30 mouse cellular contexts compared by ENCODE assay signal in the genomic region with DNA sequence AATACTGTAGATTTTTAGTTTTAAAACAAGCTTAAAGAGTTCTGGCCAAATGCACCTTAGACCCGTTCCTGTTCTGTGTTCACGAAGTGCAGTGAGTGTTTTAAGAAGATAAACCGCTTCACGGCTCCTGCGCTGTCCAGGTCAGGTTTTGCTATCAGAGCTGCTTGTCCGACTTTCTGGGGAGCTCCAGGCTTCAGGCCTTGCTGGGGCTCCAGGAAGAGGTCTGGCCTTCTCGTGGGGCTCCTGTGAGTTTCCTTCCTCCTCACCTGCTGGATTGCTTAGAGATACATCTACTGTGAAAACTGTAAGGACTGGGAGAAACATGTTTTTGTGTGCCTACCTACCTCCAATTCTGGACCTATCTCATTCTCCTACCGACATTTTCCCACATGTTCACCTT.
"Had no signal": no experiment of that assay in that cellular context is flagged by ENCODE, and none has a peak within 500 bp of the region (broad histone marks: within the 10 kb centered on the region; RNA-seq: fewer than 3 reads in every experiment).

No protein-coding gene starts in this region.

- H3K27me3 ChIP-seq: limb, embryonic 12.5 days; limb, embryonic 13.5 days; limb, embryonic 15.5 days; liver, embryonic 12.5 days; liver, embryonic 13.5 days; liver, embryonic 15.5 days; megakaryocyte, embryonic 14.5 days; midbrain, embryonic 12.5 days; midbrain, embryonic 13.5 days; midbrain, embryonic 15.5 days; neural tube, embryonic 12.5 days had no signal

- H3K4me1 ChIP-seq: limb, embryonic 12.5 days; limb, embryonic 13.5 days; limb, embryonic 15.5 days; liver, embryonic 15.5 days; megakaryocyte, embryonic 14.5 days; neural tube, embryonic 12.5 days had no signal

- DNase-seq: left cerebral cortex, postnatal 4 days; liver; liver, embryonic 13.5 days; liver, postnatal 0 days; lung, adult 18-20 months; lung, adult 2 months; lung, embryonic 14.5 days; lung, postnatal 10 days; lung, postnatal 36 days; lung, postnatal 4 days; midbrain, embryonic 14.5 days had no signal

- H3K36me3 ChIP-seq: limb, embryonic 15.5 days; liver, embryonic 13.5 days; midbrain, embryonic 15.5 days; neural tube, embryonic 12.5 days had no signal

- ATAC-seq: liver, embryonic 12.5 days; liver, postnatal 0 days; lung, postnatal 0 days; midbrain, embryonic 13.5 days; midbrain, embryonic 15.5 days; midbrain, embryonic 16.5 days had no signal

- H3K9me3 ChIP-seq: limb, embryonic 10.5 days; limb, embryonic 12.5 days; limb, embryonic 13.5 days; limb, embryonic 15.5 days; liver, embryonic 12.5 days; liver, embryonic 13.5 days; liver, embryonic 15.5 days; megakaryocyte, embryonic 14.5 days; midbrain, embryonic 10.5 days; midbrain, embryonic 12.5 days; midbrain, embryonic 13.5 days; midbrain, embryonic 15.5 days; neural tube, embryonic 12.5 days had no signal

- H3K4me3 ChIP-seq: limb, embryonic 10.5 days; limb, embryonic 12.5 days; limb, embryonic 13.5 days; limb, embryonic 15.5 days; liver, embryonic 12.5 days; liver, embryonic 13.5 days; liver, embryonic 15.5 days; megakaryocyte, embryonic 14.5 days; midbrain, embryonic 10.5 days; midbrain, embryonic 12.5 days; midbrain, embryonic 13.5 days; midbrain, embryonic 15.5 days; myocyte; neural tube, embryonic 12.5 days had no signal

- H3K9ac ChIP-seq: limb, embryonic 12.5 days; limb, embryonic 13.5 days; limb, embryonic 15.5 days; liver, embryonic 12.5 days; liver, embryonic 13.5 days; liver, embryonic 14.5 days; liver, embryonic 15.5 days; liver, postnatal 0 days; lung, embryonic 14.5 days; midbrain, embryonic 12.5 days; midbrain, embryonic 13.5 days; midbrain, embryonic 15.5 days; neural tube, embryonic 12.5 days had no signal

- H3K4me2 ChIP-seq: limb, embryonic 12.5 days; limb, embryonic 13.5 days; limb, embryonic 15.5 days; liver, embryonic 11.5 days; liver, embryonic 12.5 days; liver, embryonic 13.5 days; liver, embryonic 15.5 days; lung, embryonic 14.5 days; midbrain, embryonic 11.5 days; midbrain, embryonic 12.5 days; midbrain, embryonic 13.5 days; midbrain, embryonic 15.5 days; neural tube, embryonic 12.5 days had no signal

- H3K27ac ChIP-seq: limb, embryonic 10.5 days; limb, embryonic 12.5 days; limb, embryonic 13.5 days; limb, embryonic 15.5 days; liver, embryonic 12.5 days; liver, embryonic 13.5 days; liver, embryonic 14.5 days; liver, embryonic 15.5 days; macrophage; midbrain, embryonic 10.5 days; midbrain, embryonic 12.5 days; midbrain, embryonic 13.5 days; midbrain, embryonic 15.5 days; neural tube, embryonic 12.5 days had no signal
